Mouse (Mus musculus) olfactory bulb, adult 2 months (tissue): ENCODE measurements around the gene Ece1.

ENCODE experiments used
- CTCF ChIP-seq: fragments of 200-500 bp; IDR thresholded peaks from 2 replicates; pipeline ENCODE4 v1.5.1; 2012; ENCODE audit warnings: low read depth, mild to moderate bottlenecking, low read length, moderate library complexity; ENCODE audit not compliant: insufficient read depth
- POLR2A ChIP-seq: fragments of 200-500 bp; IDR thresholded peaks from 2 replicates; pipeline ENCODE4 v1.6.1; 2012; ENCODE audit warnings: mild to moderate bottlenecking, low read depth, low read length, moderate library complexity; ENCODE audit not compliant: insufficient read depth

DNA sequence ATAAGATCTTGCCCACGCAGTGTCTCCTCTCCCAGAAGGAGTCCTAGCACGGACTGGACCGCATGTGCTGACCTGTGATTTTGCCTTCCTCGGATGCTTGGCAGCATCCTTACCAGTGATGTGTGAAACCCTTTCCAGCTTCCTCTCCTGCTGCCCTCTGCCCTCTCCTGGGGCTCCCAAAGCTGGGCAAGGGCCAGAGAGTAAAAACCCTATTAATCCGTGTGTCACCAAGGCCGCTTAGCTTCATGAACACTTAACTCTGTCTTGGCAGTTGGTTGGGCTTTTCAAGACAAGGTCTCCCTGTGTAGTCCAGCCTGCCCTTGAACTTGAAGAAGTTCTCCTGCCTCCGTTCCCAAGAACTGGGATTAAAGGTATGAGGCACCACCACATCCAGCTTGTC lies 65.1 kb downstream of the Ece1 start:
- TF ChIP-seq CTCF = no peak
- TF ChIP-seq POLR2A = no peak
